Mouse (Mus musculus) ES-E14 (cell line): ENCODE data around the gene Sowahb. TPM values are rescaled to one million over a fixed set of nuclear protein-coding genes. Genes with fewer than 3 reads are reported as not detected.

Source experiments
- DNase-seq: peaks from one replicate; pipeline ENCODE4 v3.0.0-alpha.2; 2013; ENCODE audit warnings: low read depth, low spot score
- H3K27ac ChIP-seq: 2 replicates; pipeline ENCODE4 v1.5.1; 2012; ENCODE audit warnings: low read depth, mild to moderate bottlenecking, low read length, moderate library complexity, mixed read lengths; ENCODE audit not compliant: poor library complexity, insufficient read depth, severe bottlenecking
- H3K36me3 ChIP-seq: 2 replicates; pipeline ENCODE4 v1.6.1; 2012; ENCODE audit warnings: mild to moderate bottlenecking, low read length, moderate library complexity, mixed read lengths; ENCODE audit not compliant: control insufficient read depth, poor library complexity, insufficient read depth, severe bottlenecking
- H3K4me1 ChIP-seq, 2 experiments: fragments of 150-350 bp in 1 of 2; sonication (generic) in 1 of 2; 2 replicates each; pipeline ENCODE4 v1.6.1; 2012; ENCODE audit warnings: low read length in 2 of 2, mild to moderate bottlenecking in 1 of 2, mixed read lengths in 1 of 2; ENCODE audit not compliant: control insufficient read depth in 2 of 2, insufficient read depth in 2 of 2, poor library complexity in 1 of 2
- H3K4me3 ChIP-seq, 2 experiments: fragments of 150-350 bp in 1 of 2; sonication (generic) in 1 of 2; 2 replicates each; pipeline ENCODE4 v1.5.1; 2012; ENCODE audit warnings: low read length in 2 of 2, low read depth in 1 of 2, mild to moderate bottlenecking in 1 of 2, mixed read lengths in 1 of 2; ENCODE audit not compliant: insufficient read depth in 1 of 2, poor library complexity in 1 of 2, severe bottlenecking in 1 of 2
- H3K9ac ChIP-seq: 2 replicates; pipeline ENCODE4 v1.6.1; 2012; ENCODE audit warnings: low read depth, mild to moderate bottlenecking, low read length, mixed read lengths; ENCODE audit not compliant: poor library complexity, insufficient read depth, severe bottlenecking
- H3K9me3 ChIP-seq: fragments of 150-350 bp; sonication (generic); 2 replicates; pipeline ENCODE4 v1.6.1; 2012; ENCODE audit warnings: low read depth, mild to moderate bottlenecking, low read length; ENCODE audit not compliant: control insufficient read depth, insufficient read depth
- CHD2 ChIP-seq: IDR thresholded peaks from 2 replicates; pipeline ENCODE4 v1.6.1; 2014; ENCODE audit warnings: mild to moderate bottlenecking, low read depth, low read length, inconsistent platforms
- HCFC1 ChIP-seq: IDR thresholded peaks from 2 replicates; pipeline ENCODE4 v1.6.1; 2012; ENCODE audit warnings: low read length, inconsistent platforms, borderline replicate concordance; ENCODE audit not compliant: insufficient read depth
- MAFK ChIP-seq: IDR thresholded peaks from 2 replicates; pipeline ENCODE4 v1.6.1; 2014; ENCODE audit warnings: mild to moderate bottlenecking, low read depth, low read length, inconsistent platforms; ENCODE audit not compliant: insufficient read depth
- ZC3H11A ChIP-seq: IDR thresholded peaks from 2 replicates; pipeline ENCODE4 v1.6.1; 2012; ENCODE audit warnings: low read depth, mild to moderate bottlenecking, inconsistent platforms, low read length, borderline replicate concordance
- ZNF384 ChIP-seq: IDR thresholded peaks from 2 replicates; pipeline ENCODE4 v1.6.1; 2012; ENCODE audit warnings: low read depth, low read length, inconsistent platforms
- in situ Hi-C, 2 experiments: fragments of 600-800 bp; cut with MboI; formaldehyde crosslinking; loops; one replicate each; pipeline ENCODE4 v1.15.1; 2025; ENCODE audit warnings: low sequenced_read_pairs in 2 of 2, inconsistent platforms in 1 of 2; ENCODE audit not compliant: unreplicated experiment in 2 of 2
- total RNA-seq: library from RNA; depleted of rRNA; stranded (reverse); fragments of 300-350 nt; gene quantifications from 2 replicates; pipeline ENCODE4 v1.2.3, GENCODE M21; 2012

The Sowahb gene
- total RNA-seq, 1 experiment: 1.9 TPM

DNA sequence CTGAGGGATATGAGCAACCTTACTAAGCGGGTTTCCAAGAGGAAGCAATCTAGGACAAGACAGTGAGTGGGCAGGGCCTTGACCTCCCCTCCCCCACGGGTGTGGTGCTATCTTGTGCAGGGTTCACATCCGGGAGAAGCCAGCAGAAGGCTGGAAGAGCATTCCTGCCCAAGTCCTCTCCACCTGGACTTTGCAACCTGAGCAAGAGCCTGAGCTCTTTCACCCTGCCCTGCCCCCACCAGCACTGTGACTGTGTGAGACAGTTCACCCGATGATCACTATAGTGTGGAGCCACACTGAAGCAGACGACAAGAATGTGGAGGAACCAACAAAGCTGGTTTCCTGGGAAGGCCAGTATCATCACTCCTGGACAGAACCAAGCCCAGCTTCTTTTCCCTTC lies 4.7 kb downstream of the Sowahb start:
- TF ChIP-seq ZNF384 (no peak), HCFC1 (no peak), CHD2 (no peak), MAFK (no peak), ZC3H11A (no peak)
- Histone ChIP-seq H3K27ac (no peak overlapping the region), H3K9me3 (no peaks in the 10 kb centered on the region), H3K36me3 (no peaks in the 10 kb centered on the region), H3K9ac (no peak overlapping the region), H3K4me3 (no peak overlapping the region), H3K4me1 (peaks cover 2 to 15% of the 10 kb centered on the region in 2 experiments)
- DNase-seq: no peak
- in situ Hi-C loops: no loop called here

- Histone ChIP-seq H3K4me1 (peaks cover 2 to 15% of the 10 kb centered on the region in 2 experiments), H3K27ac (no peak overlapping the region), H3K9ac (no peak overlapping the region), H3K9me3 (no peaks in the 10 kb centered on the region), H3K4me3 (no peak overlapping the region), H3K36me3 (no peaks in the 10 kb centered on the region)
- no peak for TF ChIP-seq ZC3H11A
- TF ChIP-seq ZNF384: no peak
- no peak for TF ChIP-seq CHD2
- no peak for TF ChIP-seq MAFK
- no peak for TF ChIP-seq HCFC1
- no peak for DNase-seq
- in situ Hi-C loops: no loop called here
Observed at GRCm38 (mm10) chr5:93036254-93036653, 8.6 kb downstream of the Sowahb start.

- no peaks in the 10 kb centered on the region for H3K36me3 ChIP-seq
- peaks cover 0 to 13% of the 10 kb centered on the region in 2 experiments; a peak in 2 of 4 replicates for H3K4me1 ChIP-seq
- no peak overlapping the region for H3K9ac ChIP-seq
- TF ChIP-seq ZC3H11A (no peak), CHD2 (no peak), HCFC1 (no peak), ZNF384 (no peak), MAFK (no peak)
- H3K9me3 ChIP-seq: no peaks in the 10 kb centered on the region
- H3K4me3 ChIP-seq: no peak overlapping the region
- no peak overlapping the region for H3K27ac ChIP-seq
- in situ Hi-C loops: no loop called here
- DNase-seq: no peak
Observed at GRCm38 (mm10) chr5:93035285-93035684, 9.5 kb downstream of the Sowahb start.

DNA sequence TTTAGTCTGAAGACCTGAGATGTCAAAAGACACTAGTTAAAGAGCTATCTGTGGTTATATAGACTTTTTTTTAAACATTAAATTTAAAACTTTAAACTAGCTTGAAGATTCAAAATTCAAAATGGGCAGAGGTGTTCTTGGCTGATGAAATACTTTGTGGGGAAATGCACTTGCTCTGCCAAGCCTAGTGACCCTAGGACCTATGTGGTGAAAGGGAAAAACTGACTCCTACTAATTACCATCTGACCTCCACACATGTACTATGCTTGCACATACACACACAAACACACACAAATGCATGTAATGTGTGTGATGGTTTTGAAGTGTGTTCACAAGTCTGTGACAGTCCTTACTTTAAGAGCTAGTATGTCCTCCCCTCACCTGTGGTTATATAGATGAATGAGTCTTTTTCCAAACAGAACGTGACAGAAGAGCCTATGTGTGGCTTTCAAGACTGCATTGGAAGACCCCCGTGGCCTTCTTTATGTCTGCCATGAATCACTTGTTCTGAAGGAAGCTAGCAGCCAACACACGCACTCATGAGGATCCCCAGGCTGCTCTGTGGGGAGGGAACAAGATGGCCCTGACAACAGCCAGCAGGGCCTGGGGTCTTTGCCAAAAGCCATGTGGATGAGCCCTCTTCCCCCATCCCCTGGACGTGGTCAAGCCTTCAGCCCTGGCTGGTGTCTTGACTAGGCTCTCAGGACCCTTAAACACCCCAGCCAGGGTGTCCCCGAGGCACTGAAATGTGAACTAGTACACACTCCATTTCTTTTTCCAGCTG lies 11.5 kb downstream of the Sowahb start:
- DNase-seq: no peak
- Histone ChIP-seq H3K36me3 (no peaks in the 10 kb centered on the region), H3K27ac (no peak overlapping the region), H3K4me1 (peaks cover 0 to 9% of the 10 kb centered on the region in 2 experiments; a peak in 2 of 4 replicates), H3K9me3 (no peaks in the 10 kb centered on the region), H3K4me3 (no peak overlapping the region), H3K9ac (no peak overlapping the region)
- TF ChIP-seq CHD2 (no peak), ZC3H11A (no peak), ZNF384 (no peak), MAFK (no peak), HCFC1 (no peak)
- in situ Hi-C loops: no loop called here
